Mouse (Mus musculus): Measurements from ENCODE around the gene Gm20696.

GRCm38 (mm10) chr6:99280619-99281018 is 386.0 kb downstream of the Gm20696 start:
- TF ChIP-seq GATA1 (IDR thresholded peaks at IDR 0.05; ENCODE audit: borderline replicate concordance, low read length), result no peak
- no peak for TF ChIP-seq FLI1 (IDR thresholded peaks at IDR 0.05; ENCODE audit: low read length)
